Mouse (Mus musculus) liver, embryonic 12.5 days (tissue): ENCODE measurements at regions not wholly inside any gene's neighbourhood (a gene's known extent, or its start where the extent isn't known, plus 50 kb on each side); places are given as distances from the start of the nearest gene placed in this dataset.

Source experiments
- ATAC-seq: fragments of 200-750 bp; cut with Nextera tagmentation; 2 replicates; pipeline ENCODE4 v1.8.0; 2017; ENCODE audit warnings: moderate number of reproducible peaks, mild to moderate bottlenecking, moderate library complexity
- H3K27ac ChIP-seq: fragments of 300-500 bp; sonication (generic); 2 replicates; pipeline ENCODE4 v1.5.1; 2016; ENCODE audit warnings: mild to moderate bottlenecking
- H3K27me3 ChIP-seq: fragments of 300-500 bp; sonication (generic); replicated peaks from 2 replicates; pipeline ENCODE4 v1.6.1; 2016; ENCODE audit warnings: mild to moderate bottlenecking, moderate library complexity
- H3K36me3 ChIP-seq: fragments of 300-500 bp; sonication (generic); 2 replicates; pipeline ENCODE4 v1.6.1; 2016; ENCODE audit warnings: mild to moderate bottlenecking, moderate library complexity
- H3K4me1 ChIP-seq: fragments of 300-500 bp; sonication (generic); 2 replicates; pipeline ENCODE4 v1.6.1; 2016
- H3K4me2 ChIP-seq: fragments of 300-500 bp; sonication (generic); 2 replicates; pipeline ENCODE4 v1.6.1; 2016; ENCODE audit warnings: mild to moderate bottlenecking, moderate library complexity
- H3K4me3 ChIP-seq: fragments of 300-500 bp; sonication (generic); 2 replicates; pipeline ENCODE4 v1.5.1; 2016; ENCODE audit warnings: mild to moderate bottlenecking, moderate library complexity
- H3K9ac ChIP-seq: fragments of 300-500 bp; sonication (generic); 2 replicates; pipeline ENCODE4 v1.6.1; 2016; ENCODE audit warnings: mild to moderate bottlenecking, moderate library complexity
- H3K9me3 ChIP-seq: fragments of 300-500 bp; sonication (generic); replicated peaks from 2 replicates; pipeline ENCODE4 v1.6.1; 2016; ENCODE audit warnings: mild to moderate bottlenecking, moderate library complexity
- WGBS: fragments of 180-500 bp; shearing (Covaris S2); methylation state at CpG from one replicate; pipeline ENCODE4 v1.1.7; 2016; ENCODE audit not compliant: insufficient replicate concordance; 5-methylcytosine and 5-hydroxymethylcytosine counted together

DNA sequence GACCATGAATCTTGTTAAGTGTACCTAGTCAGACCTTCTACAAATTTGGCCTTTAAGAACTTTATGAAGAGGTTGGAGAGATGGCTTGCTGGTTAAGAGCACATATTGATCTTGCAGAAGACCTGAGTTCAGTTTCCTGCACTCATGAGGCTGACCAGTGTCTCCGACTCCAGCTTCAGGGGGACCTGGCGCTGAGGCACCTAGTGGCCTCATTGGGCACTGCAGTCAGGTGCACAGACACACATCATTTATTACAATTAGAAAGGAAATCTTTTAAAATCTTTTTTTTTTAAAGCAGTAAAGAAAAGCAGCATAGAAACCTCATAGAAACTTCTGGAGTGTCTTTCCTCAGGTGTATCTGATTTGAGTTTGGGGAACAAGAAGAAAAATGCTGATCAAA is 123.9 kb upstream of the Cops8 start:
- 69% methylated on average over 2 of the region's 2 CpGs for WGBS
- H3K9me3 ChIP-seq, result no peaks in the 10 kb centered on the region; the same call in 1 of the 2 replicates
- H3K36me3 ChIP-seq, result no peaks in the 10 kb centered on the region
- H3K9ac ChIP-seq, result no peak overlapping the region
- H3K4me2 ChIP-seq, result no peak overlapping the region
- ATAC-seq, result no peak
- no peaks in the 10 kb centered on the region for H3K4me1 ChIP-seq
- H3K4me3 ChIP-seq, result no peak overlapping the region
- H3K27ac ChIP-seq, result no peak overlapping the region
- H3K27me3 ChIP-seq, result no peaks in the 10 kb centered on the region

DNA sequence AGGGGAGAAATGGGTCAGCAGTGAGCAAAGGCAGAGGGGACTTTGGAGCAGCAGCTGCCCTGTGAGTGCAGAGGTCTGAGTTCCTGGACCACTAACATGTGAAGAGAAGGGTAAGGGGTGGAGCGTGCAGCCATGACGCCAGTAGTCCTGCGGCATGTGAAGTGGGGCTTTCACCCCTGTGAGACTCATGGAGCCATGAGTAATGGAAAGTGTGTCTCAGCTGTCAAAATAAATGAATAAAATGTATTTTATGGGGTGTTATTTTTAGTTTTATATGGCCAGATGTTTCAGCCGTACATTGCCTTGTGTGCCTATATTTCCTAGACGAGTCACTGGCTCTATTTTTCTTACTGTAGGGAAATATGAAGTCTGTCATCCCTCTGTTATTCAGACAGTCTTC is 121.5 kb upstream of the Cops8 start:
- Histone ChIP-seq H3K9ac (no peak overlapping the region), H3K4me1 (no peaks in the 10 kb centered on the region), H3K27ac (no peak overlapping the region), H3K27me3 (no peaks in the 10 kb centered on the region), H3K4me3 (no peak overlapping the region), H3K4me2 (no peak overlapping the region), H3K9me3 (no peaks in the 10 kb centered on the region; the same call in 1 of the 2 replicates), H3K36me3 (no peaks in the 10 kb centered on the region)
- no peak for ATAC-seq
- WGBS, result 86% methylated on average over 5 of the region's 5 CpGs

DNA sequence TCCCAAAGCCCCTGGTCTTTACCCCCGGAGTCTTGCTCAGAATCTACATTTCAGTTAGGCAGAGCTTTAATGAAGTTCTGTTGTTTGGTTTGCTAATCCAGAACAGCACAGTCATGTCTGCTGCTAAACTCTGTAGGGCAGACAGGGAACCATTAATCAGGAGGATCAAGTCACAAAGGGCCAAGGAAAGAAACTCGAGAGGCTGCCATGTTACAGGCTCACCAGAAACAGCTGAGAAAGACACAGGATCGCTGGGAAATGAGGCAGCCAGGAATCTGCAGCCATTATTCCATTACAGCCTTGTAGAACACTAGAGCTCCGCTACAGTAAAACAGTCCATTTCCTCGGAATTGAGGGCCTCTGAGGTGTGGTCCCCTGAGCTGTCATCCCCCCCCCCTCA is 121.1 kb upstream of the Cops8 start:
- no peak overlapping the region for H3K27ac ChIP-seq
- H3K4me3 ChIP-seq, result no peak overlapping the region
- WGBS, result 59% methylated on average over 5 of the region's 5 CpGs
- no peaks in the 10 kb centered on the region for H3K36me3 ChIP-seq
- H3K4me2 ChIP-seq, result no peak overlapping the region
- no peak overlapping the region for H3K9ac ChIP-seq
- H3K9me3 ChIP-seq, result no peaks in the 10 kb centered on the region; the same call in 1 of the 2 replicates
- ATAC-seq, result no peak
- H3K27me3 ChIP-seq, result no peaks in the 10 kb centered on the region
- H3K4me1 ChIP-seq, result no peaks in the 10 kb centered on the region

DNA sequence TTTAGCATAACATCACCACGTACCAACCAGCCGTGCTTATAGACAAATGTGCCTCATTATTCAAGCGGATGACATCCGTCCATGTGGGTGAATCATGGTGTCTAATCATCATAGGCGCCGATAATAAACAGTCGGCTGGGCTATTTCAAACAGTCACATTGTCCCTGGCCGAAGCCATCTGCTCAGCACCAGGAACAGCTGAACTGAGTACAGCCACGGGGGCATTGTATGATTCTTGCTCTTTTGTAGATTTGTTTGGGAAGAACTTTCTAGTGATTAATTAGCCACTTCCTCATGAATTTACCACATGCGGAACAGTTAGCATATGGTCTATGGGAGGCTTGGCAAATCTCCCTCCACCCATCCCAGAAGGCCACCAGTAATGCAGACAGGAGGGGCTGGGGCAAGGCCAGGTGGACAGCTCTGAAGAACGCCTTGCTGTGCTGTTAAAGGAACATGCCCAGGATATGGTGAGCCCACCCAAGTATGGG is 116.4 kb upstream of the Cops8 start:
- 61% methylated on average over 11 of the region's 11 CpGs for WGBS

DNA sequence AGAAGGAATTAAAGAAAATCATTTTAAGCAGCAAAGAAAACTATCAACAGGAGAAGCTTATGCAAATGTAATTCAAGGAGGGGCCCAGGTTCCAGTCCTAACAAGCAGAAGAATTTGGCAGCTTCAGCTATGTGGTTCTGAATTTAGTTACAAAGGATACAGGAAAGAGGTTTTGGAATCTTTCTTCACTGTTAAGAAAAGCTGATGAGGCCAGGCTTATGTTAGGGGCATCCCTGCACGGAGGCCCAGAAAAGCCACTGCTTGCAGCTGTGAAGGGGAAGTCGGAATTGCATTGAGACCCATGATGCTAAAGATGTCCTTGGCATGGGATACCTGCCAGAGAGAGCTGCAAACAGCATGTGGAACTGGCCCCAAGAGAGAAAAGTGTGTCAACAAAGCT is 114.9 kb upstream of the Cops8 start:
- Histone ChIP-seq H3K27ac (no peak overlapping the region), H3K9ac (no peak overlapping the region), H3K36me3 (no peaks in the 10 kb centered on the region), H3K4me1 (no peaks in the 10 kb centered on the region), H3K4me2 (no peak overlapping the region), H3K4me3 (no peak overlapping the region), H3K9me3 (no peaks in the 10 kb centered on the region), H3K27me3 (no peaks in the 10 kb centered on the region)
- ATAC-seq, result no peak
- 60% methylated on average over 2 of the region's 2 CpGs for WGBS

More for the DNA sequence above, 116.4 kb upstream of the Cops8 start:
- Histone ChIP-seq H3K4me2 (no peak overlapping the region), H3K9ac (no peak overlapping the region), H3K27ac (no peak overlapping the region), H3K27me3 (no peaks in the 10 kb centered on the region), H3K9me3 (no peaks in the 10 kb centered on the region), H3K4me3 (no peak overlapping the region), H3K36me3 (no peaks in the 10 kb centered on the region), H3K4me1 (no peaks in the 10 kb centered on the region)
- ATAC-seq, result no peak

DNA sequence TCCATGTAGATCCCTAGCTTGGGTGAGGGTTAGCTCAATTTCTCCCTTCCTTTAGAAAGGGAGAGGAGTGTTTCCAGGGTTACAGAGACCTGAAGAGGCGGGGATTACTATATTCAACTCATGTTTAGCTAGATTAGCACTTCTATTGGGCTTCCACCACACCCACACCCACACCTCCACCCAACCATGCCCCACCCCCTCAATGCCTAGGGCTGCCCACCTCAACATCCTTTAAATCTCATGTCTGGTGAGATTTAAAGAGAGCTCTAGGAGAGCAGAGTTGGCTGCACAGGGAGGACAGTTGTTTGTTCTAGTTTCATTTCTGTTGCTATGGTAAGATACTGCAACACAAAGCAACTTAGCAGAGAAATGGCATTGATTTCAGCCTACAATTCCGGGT is 113.8 kb upstream of the Cops8 start:
- WGBS, result 55% methylated on average over 2 of the region's 2 CpGs
- no peak for ATAC-seq
- no peak overlapping the region for H3K27ac ChIP-seq

DNA sequence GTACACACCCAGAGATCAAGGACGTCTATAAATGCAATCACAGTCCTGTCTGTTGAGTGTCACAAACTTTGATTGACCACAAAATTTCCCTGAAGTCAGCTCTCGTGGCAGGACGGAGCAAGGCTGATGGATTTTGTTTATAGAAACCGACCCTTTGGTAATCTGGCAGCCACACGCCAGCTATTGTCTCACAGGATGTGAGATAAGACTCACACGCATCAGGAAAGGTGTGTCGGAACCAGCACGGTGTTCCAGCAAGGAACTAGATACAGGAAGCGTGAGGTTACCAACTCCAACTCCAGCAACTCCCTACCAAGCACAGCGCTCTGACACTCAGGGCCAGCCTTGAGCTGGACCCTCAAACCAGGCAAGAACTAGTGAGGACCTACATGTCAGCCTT is 112.4 kb upstream of the Cops8 start:
- H3K4me3 ChIP-seq, result no peak overlapping the region
- H3K36me3 ChIP-seq, result no peaks in the 10 kb centered on the region
- H3K9ac ChIP-seq, result no peak overlapping the region
- no peaks in the 10 kb centered on the region for H3K9me3 ChIP-seq
- H3K27ac ChIP-seq, result no peak overlapping the region
- no peak overlapping the region for H3K4me2 ChIP-seq
- 0 out of 2 replicates have a peak, but pooled peaks cover 3% of the 10 kb centered on the region for H3K27me3 ChIP-seq
- no peaks in the 10 kb centered on the region for H3K4me1 ChIP-seq
- no peak for ATAC-seq
- 24% methylated on average over 10 of the region's 10 CpGs for WGBS

More for the DNA sequence above, 113.8 kb upstream of the Cops8 start:
- no peak overlapping the region for H3K4me3 ChIP-seq
- no peaks in the 10 kb centered on the region for H3K9me3 ChIP-seq
- no peaks in the 10 kb centered on the region for H3K36me3 ChIP-seq
- H3K27me3 ChIP-seq, result no peaks in the 10 kb centered on the region
- no peak overlapping the region for H3K9ac ChIP-seq
- H3K4me2 ChIP-seq, result no peak overlapping the region
- H3K4me1 ChIP-seq, result no peaks in the 10 kb centered on the region

DNA sequence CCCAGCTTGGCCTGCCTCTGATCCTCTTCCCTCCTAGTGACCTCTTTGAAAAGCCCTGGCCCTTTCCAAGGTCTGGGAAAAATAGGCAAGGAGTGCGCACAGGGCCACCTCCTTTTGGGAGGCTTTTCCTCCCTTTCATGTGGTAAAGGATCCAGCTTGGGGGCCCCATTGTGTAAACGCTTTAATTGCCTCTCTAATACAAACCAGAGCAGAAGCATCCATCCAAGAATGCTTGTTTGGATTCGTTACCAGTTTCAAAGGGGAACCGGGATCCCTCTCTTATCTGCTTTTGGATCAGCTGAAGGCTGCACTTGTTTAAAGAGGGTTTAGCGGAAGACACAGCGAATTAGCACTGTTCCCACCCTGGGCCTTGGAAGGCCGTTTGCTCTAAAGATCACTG is 109.3 kb upstream of the Cops8 start:
- H3K36me3 ChIP-seq, result no peaks in the 10 kb centered on the region
- ATAC-seq, result no peak
- no peaks in the 10 kb centered on the region for H3K9me3 ChIP-seq
- no peak overlapping the region for H3K9ac ChIP-seq
- H3K27me3 ChIP-seq, result 0 out of 2 replicates have a peak, but pooled peaks cover 3% of the 10 kb centered on the region
- no peak overlapping the region for H3K4me2 ChIP-seq
- H3K27ac ChIP-seq, result no peak overlapping the region
- WGBS, result 33% methylated on average over 7 of the region's 7 CpGs
- H3K4me3 ChIP-seq, result no peak overlapping the region
- H3K4me1 ChIP-seq, result no peaks in the 10 kb centered on the region

DNA sequence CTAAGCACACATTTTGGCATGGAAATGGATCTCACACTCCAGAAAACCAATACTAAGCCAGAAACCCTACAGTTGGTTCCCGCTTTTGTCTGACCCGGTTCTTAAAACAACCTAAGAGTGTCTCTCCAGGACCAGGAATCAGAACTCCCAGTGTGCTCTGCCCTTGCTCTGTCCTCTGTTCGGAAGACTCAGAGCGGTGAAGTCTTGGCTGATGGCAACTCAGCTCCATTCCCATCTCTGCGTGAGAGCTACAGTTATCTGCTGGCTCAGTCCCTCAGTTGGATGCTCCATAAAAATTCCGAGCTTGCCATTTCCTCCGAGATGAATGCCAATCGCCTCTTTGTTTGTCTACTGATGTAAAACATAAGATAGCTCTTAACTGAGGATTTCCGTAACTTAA is 107.6 kb upstream of the Cops8 start:
- Histone ChIP-seq H3K4me2 (no peak overlapping the region), H3K36me3 (no peaks in the 10 kb centered on the region), H3K27ac (no peak overlapping the region), H3K4me1 (no peaks in the 10 kb centered on the region), H3K9me3 (0 out of 2 replicates have a peak, but pooled peaks cover 5% of the 10 kb centered on the region), H3K9ac (no peak overlapping the region), H3K27me3 (0 out of 2 replicates have a peak, but pooled peaks cover 3% of the 10 kb centered on the region), H3K4me3 (no peak overlapping the region)
- 73% methylated on average over 9 of the region's 9 CpGs for whole genome bisulfite sequencing
- ATAC-seq, result no peak

DNA sequence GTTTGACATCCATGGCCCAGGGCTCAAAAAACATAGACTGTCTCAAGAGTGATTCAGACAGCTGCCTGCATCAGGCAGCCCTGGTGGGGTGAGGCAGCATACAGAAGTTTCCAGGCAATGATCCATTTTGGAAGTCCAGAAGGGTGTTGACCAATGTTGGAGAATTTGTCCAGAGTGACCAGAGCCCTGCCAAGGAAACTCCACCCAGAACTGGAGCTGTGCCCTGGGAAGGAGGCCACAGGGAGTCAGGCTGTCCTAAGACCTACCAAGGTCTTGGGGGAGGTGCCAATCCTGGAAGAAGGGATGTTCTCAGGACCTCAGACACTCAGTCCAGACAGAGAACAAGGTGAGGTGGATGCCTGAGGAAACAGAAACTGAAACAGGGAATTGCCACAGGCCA is 105.2 kb upstream of the Cops8 start:
- 0 out of 2 replicates have a peak, but pooled peaks cover 5% of the 10 kb centered on the region for H3K9me3 ChIP-seq
- no peak overlapping the region for H3K4me2 ChIP-seq
- H3K36me3 ChIP-seq, result no peaks in the 10 kb centered on the region
- no peak overlapping the region for H3K27ac ChIP-seq
- H3K4me3 ChIP-seq, result no peak overlapping the region
- H3K4me1 ChIP-seq, result no peaks in the 10 kb centered on the region
- 0 out of 2 replicates have a peak, but pooled peaks cover 3% of the 10 kb centered on the region for H3K27me3 ChIP-seq
- no peak overlapping the region for H3K9ac ChIP-seq
- ATAC-seq, result no peak

DNA sequence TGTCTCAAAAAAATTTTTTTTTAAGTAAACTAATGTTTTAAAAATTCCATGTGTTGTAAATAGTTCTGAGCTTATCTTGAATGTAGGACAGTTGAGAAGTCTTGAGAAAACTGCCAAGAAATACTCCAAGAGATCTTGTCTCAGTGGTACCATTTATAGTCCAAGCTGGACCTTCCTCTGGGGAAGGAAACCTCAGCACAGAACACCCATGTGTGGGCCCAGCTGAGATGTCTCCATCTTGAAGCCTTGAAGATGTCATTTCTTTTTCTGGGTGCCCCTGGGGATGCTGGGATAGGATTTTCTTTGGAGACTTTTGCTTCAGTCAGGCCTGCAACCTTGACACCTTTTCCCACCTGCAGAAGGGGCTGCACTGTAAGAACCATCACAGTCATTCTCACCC is 101.4 kb upstream of the Cops8 start:
- ATAC-seq, result no peak
- Histone ChIP-seq H3K27me3 (no peaks in the 10 kb centered on the region), H3K9me3 (0 out of 2 replicates have a peak, but pooled peaks cover 5% of the 10 kb centered on the region), H3K4me2 (no peak overlapping the region), H3K27ac (no peak overlapping the region), H3K4me1 (peaks cover 8% of the 10 kb centered on the region; the same call in 1 of the 2 replicates), H3K4me3 (no peak overlapping the region), H3K9ac (no peak overlapping the region), H3K36me3 (no peaks in the 10 kb centered on the region)

DNA sequence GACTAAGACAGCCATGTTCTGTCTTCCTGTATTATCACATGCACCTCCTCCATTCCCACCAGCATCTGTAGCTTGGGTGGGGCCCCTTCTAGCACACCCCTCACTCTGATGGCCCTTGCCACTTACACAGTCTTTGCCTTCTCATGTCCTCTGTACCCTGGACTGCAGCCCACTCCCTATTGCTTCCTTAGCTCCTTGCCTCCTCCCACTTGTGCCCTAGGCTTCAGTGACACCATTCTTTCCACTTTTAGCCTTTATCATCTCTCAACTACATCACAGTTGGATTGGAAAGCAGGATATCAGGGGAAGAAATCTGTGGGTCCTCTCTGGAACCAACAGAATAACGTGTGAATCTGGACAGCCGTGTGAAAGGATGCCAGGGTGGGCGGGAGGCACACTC is 100.4 kb upstream of the Cops8 start:
- peaks cover 8% of the 10 kb centered on the region; the same call in 1 of the 2 replicates for H3K4me1 ChIP-seq
- no peak overlapping the region for H3K9ac ChIP-seq
- ATAC-seq, result no peak
- 0 out of 2 replicates have a peak, but pooled peaks cover 5% of the 10 kb centered on the region for H3K9me3 ChIP-seq
- H3K4me3 ChIP-seq, result no peak overlapping the region
- no peaks in the 10 kb centered on the region for H3K36me3 ChIP-seq
- WGBS, result 82% methylated on average over 3 of the region's 3 CpGs
- H3K27me3 ChIP-seq, result no peaks in the 10 kb centered on the region
- H3K27ac ChIP-seq, result no peak overlapping the region
- H3K4me2 ChIP-seq, result no peak overlapping the region
